Mouse (Mus musculus) embryonic facial prominence, embryonic 10.5 days (tissue): ENCODE results near the gene Nop10. TPM values are rescaled to one million over a fixed set of nuclear protein-coding genes. Genes with fewer than 3 reads are reported as not detected.

ENCODE experiments used
- DNase-seq: peaks from one replicate; pipeline ENCODE4 v3.0.0-alpha.2; 2017; ENCODE audit warnings: low spot score
- H3K27ac ChIP-seq: fragments of 300-500 bp; sonication (generic); replicated peaks from 2 replicates; pipeline ENCODE4 v1.5.1; 2016; ENCODE audit warnings: mild to moderate bottlenecking
- H3K27me3 ChIP-seq: fragments of 300-500 bp; sonication (generic); replicated peaks from 2 replicates; pipeline ENCODE4 v1.6.1; 2016; ENCODE audit warnings: low read depth, mild to moderate bottlenecking; ENCODE audit not compliant: poor library complexity, severe bottlenecking
- H3K36me3 ChIP-seq: fragments of 300-500 bp; sonication (generic); replicated peaks from 2 replicates; pipeline ENCODE4 v1.6.1; 2016; ENCODE audit warnings: mild to moderate bottlenecking, moderate library complexity
- H3K4me1 ChIP-seq: fragments of 300-500 bp; sonication (generic); 2 replicates; pipeline ENCODE4 v1.6.1; 2016
- H3K4me3 ChIP-seq: fragments of 300-500 bp; sonication (generic); 2 replicates; pipeline ENCODE4 v1.5.1; 2016; ENCODE audit warnings: mild to moderate bottlenecking, moderate library complexity
- H3K9me3 ChIP-seq: fragments of 300-500 bp; sonication (generic); 2 replicates; pipeline ENCODE4 v1.6.1; 2016; ENCODE audit warnings: mild to moderate bottlenecking
- WGBS: fragments of 180-500 bp; shearing (Covaris S2); methylation state at CpG from one replicate; pipeline ENCODE4 v1.1.7; 2016; 5-methylcytosine and 5-hydroxymethylcytosine counted together
- polyA plus RNA-seq: library from polyadenylated mRNA; unstranded; fragments of >200 nt; fragmentation: Nextera tagmentation; extraction: Ambion mirVana; gene quantifications from 2 replicates; pipeline ENCODE4 v1.2.1, GENCODE M21; 2016

Nop10 gene
- 220 and 238 TPM in 2 replicates for polyA plus RNA-seq

GRCm38 (mm10) chr2:112261748-112262653 is at the start of gene Nop10:
Gene Nop10, plus strand, starts transcription at chr2:112261926.
- Histone ChIP-seq H3K4me3 (peak within 1 kb of the TSS; percentile 71), H3K27ac (peak within 1 kb of the TSS; percentile 85), H3K9me3 (no peaks in the 10 kb centered on the region), H3K36me3 (no peaks in the 10 kb centered on the region; the same call in 1 of the 2 replicates), H3K4me1 (peaks cover 26% of the 10 kb centered on the region), H3K27me3 (no peaks in the 10 kb centered on the region)
- WGBS, result under 1% methylated on average over 36 of the region's 36 CpGs
- peak; percentile 85 for DNase-seq

- H3K4me1 ChIP-seq, result no peaks in the 10 kb centered on the region
- 7% methylated on average over 1 of the region's 1 CpGs for WGBS
- no peaks in the 10 kb centered on the region for H3K9me3 ChIP-seq
- peak; percentile 9 for DNase-seq
- H3K27me3 ChIP-seq, result no peaks in the 10 kb centered on the region
- H3K36me3 ChIP-seq, result no peaks in the 10 kb centered on the region
- H3K4me3 ChIP-seq, result no peak overlapping the region
- no peak overlapping the region for H3K27ac ChIP-seq
Observed at GRCm38 (mm10) chr2:112215977-112216376, 45.7 kb upstream of the Nop10 start.

GRCm38 (mm10) chr2:112217614-112218013 is 44.1 kb upstream of the Nop10 start:
- DNase-seq, result no peak
- 76% methylated on average over 6 of the region's 6 CpGs for whole genome bisulfite sequencing

GRCm38 (mm10) chr2:112220880-112221279 is 40.8 kb upstream of the Nop10 start:
- Histone ChIP-seq H3K27ac (no peak overlapping the region), H3K27me3 (no peaks in the 10 kb centered on the region), H3K4me3 (no peak overlapping the region), H3K9me3 (no peaks in the 10 kb centered on the region), H3K36me3 (no peaks in the 10 kb centered on the region), H3K4me1 (no peaks in the 10 kb centered on the region)
- no peak for DNase-seq
- WGBS, result 92% methylated on average over 5 of the region's 5 CpGs

More at GRCm38 (mm10) chr2:112217614-112218013, 44.1 kb upstream of the Nop10 start:
- Histone ChIP-seq H3K27ac (no peak overlapping the region), H3K27me3 (no peaks in the 10 kb centered on the region), H3K9me3 (no peaks in the 10 kb centered on the region), H3K4me3 (no peak overlapping the region), H3K36me3 (no peaks in the 10 kb centered on the region), H3K4me1 (no peaks in the 10 kb centered on the region)

- 74% methylated on average over 5 of the region's 5 CpGs for WGBS
Observed at GRCm38 (mm10) chr2:112222607-112223006, 39.1 kb upstream of the Nop10 start.

GRCm38 (mm10) chr2:112224356-112224755 is 37.4 kb upstream of the Nop10 start:
- WGBS, result 66% methylated on average over 4 of the region's 4 CpGs
- Histone ChIP-seq H3K27ac (no peak overlapping the region), H3K4me1 (no peaks in the 10 kb centered on the region), H3K27me3 (no peaks in the 10 kb centered on the region), H3K36me3 (no peaks in the 10 kb centered on the region), H3K4me3 (no peak overlapping the region), H3K9me3 (no peaks in the 10 kb centered on the region)
- no peak for DNase-seq

More at GRCm38 (mm10) chr2:112222607-112223006, 39.1 kb upstream of the Nop10 start:
- H3K27ac ChIP-seq, result no peak overlapping the region
- DNase-seq, result no peak
- H3K9me3 ChIP-seq, result no peaks in the 10 kb centered on the region
- no peak overlapping the region for H3K4me3 ChIP-seq
- no peaks in the 10 kb centered on the region for H3K27me3 ChIP-seq
- no peaks in the 10 kb centered on the region for H3K36me3 ChIP-seq
- no peaks in the 10 kb centered on the region for H3K4me1 ChIP-seq

GRCm38 (mm10) chr2:112232623-112233022 is 29.1 kb upstream of the Nop10 start:
- Histone ChIP-seq H3K9me3 (no peaks in the 10 kb centered on the region), H3K4me1 (no peaks in the 10 kb centered on the region), H3K4me3 (no peak overlapping the region), H3K27ac (no peak overlapping the region), H3K27me3 (no peaks in the 10 kb centered on the region; the same call in 1 of the 2 replicates), H3K36me3 (no peaks in the 10 kb centered on the region)
- 77% methylated on average over 1 of the region's 1 CpGs for WGBS
- DNase-seq, result no peak

- Histone ChIP-seq H3K27ac (no peak overlapping the region), H3K27me3 (peaks cover 6% of the 10 kb centered on the region), H3K36me3 (no peaks in the 10 kb centered on the region), H3K4me3 (no peak overlapping the region), H3K9me3 (no peaks in the 10 kb centered on the region), H3K4me1 (peaks cover 28% of the 10 kb centered on the region)
- 82% methylated on average over 2 of the region's 2 CpGs for WGBS
- DNase-seq, result no peak
Observed at GRCm38 (mm10) chr2:112236620-112237019, 25.1 kb upstream of the Nop10 start.

- Histone ChIP-seq H3K27me3 (peaks cover 6% of the 10 kb centered on the region), H3K27ac (no peak overlapping the region), H3K4me3 (no peak overlapping the region), H3K9me3 (no peaks in the 10 kb centered on the region), H3K36me3 (peaks cover 3% of the 10 kb centered on the region; the same call in 1 of the 2 replicates), H3K4me1 (peaks cover 38% of the 10 kb centered on the region)
- 9% methylated on average over 4 of the region's 4 CpGs for WGBS
- DNase-seq, result no peak
Observed at GRCm38 (mm10) chr2:112238006-112238405, 23.7 kb upstream of the Nop10 start.

- H3K36me3 ChIP-seq, result peaks cover 17% of the 10 kb centered on the region
- H3K27ac ChIP-seq, result peak within 1 kb of the TSS; percentile 97
- H3K27me3 ChIP-seq, result peaks cover 6% of the 10 kb centered on the region
- H3K4me1 ChIP-seq, result peaks cover 44% of the 10 kb centered on the region
- peak within 1 kb of the TSS; percentile 85 for H3K4me3 ChIP-seq
- H3K9me3 ChIP-seq, result no peaks in the 10 kb centered on the region
- under 1% methylated on average over 94 of the region's 94 CpGs for whole genome bisulfite sequencing
- peak; percentile 93 for DNase-seq
Observed at GRCm38 (mm10) chr2:112239212-112239934, 22.4 kb upstream of the Nop10 start, which contains the start of gene Lpcat4. Gene Lpcat4, plus strand, starts transcription at chr2:112239468.

GRCm38 (mm10) chr2:112239935-112240721 is 21.6 kb upstream of the Nop10 start:
- Histone ChIP-seq H3K27me3 (peaks cover 6% of the 10 kb centered on the region), H3K4me3 (peak overlapping the region; percentile 85), H3K4me1 (peaks cover 44% of the 10 kb centered on the region), H3K36me3 (peaks cover 21% of the 10 kb centered on the region), H3K27ac (peak overlapping the region; percentile 97), H3K9me3 (no peaks in the 10 kb centered on the region)
- DNase-seq, result peak; percentile 54
- WGBS, result under 1% methylated on average over 28 of the region's 28 CpGs

- no peak overlapping the region for H3K4me3 ChIP-seq
- H3K4me1 ChIP-seq, result peaks cover 44% of the 10 kb centered on the region
- 75% methylated on average over 14 of the region's 14 CpGs for WGBS
- no peak overlapping the region for H3K27ac ChIP-seq
- peaks cover 6% of the 10 kb centered on the region for H3K27me3 ChIP-seq
- no peak for DNase-seq
- H3K9me3 ChIP-seq, result no peaks in the 10 kb centered on the region
- peaks cover 30% of the 10 kb centered on the region for H3K36me3 ChIP-seq
Observed at GRCm38 (mm10) chr2:112241787-112242186, 19.9 kb upstream of the Nop10 start.
